Mouse (Mus musculus) ovary, adult 2 months (tissue): ENCODE data around the gene Kirrel. TPM values are rescaled to one million over a fixed set of nuclear protein-coding genes. Genes with fewer than 3 reads are reported as not detected.

Experiments used
- polyA plus RNA-seq: library from polyadenylated mRNA; depleted of rRNA; stranded (reverse); fragments of >200 nt; gene quantifications from 2 replicates; pipeline ENCODE4 v1.2.3, GENCODE M21; 2012; rRNA removed

The Kirrel gene
- polyA plus RNA-seq, result 16.3 and 18.6 TPM in 2 replicates

GRCm38 (mm10) chr3:87174096-87174768 is at the start of gene Kirrel:
Gene Kirrel (minus strand): TSS chr3:87174747.

Other genes with a start within 250 kb of the Kirrel start
- 28.6 and 44.4 TPM in 2 replicates for gene Cd1d1, start 175.3 kb downstream of the Kirrel start, polyA plus RNA-seq
- 10.1 and 10.4 TPM in 2 replicates for gene Fcrls, start 89.0 kb upstream of the Kirrel start, polyA plus RNA-seq
- gene Cd5l, start 183.1 kb upstream of the Kirrel start, polyA plus RNA-seq, result 0.40 and 0.75 TPM in 2 replicates
- gene Fcrl1, start 201.6 kb upstream of the Kirrel start, polyA plus RNA-seq, result 0.28 and 0.31 TPM in 2 replicates